Mouse (Mus musculus) spleen, postnatal 14 days (tissue): ENCODE measurements around the gene Trim2.

Experiments
- DNase-seq, 2 experiments: peaks; one replicate each; pipeline ENCODE4 v3.0.0; 2021 to 2022; ENCODE audit warnings: low spot score in 2 of 2

Gene Trim2

GRCm38 (mm10) chr3:84193881-84194280 lies 112.8 kb downstream of the Trim2 start:
- no peak for DNase-seq

GRCm38 (mm10) chr3:84191141-84191881 lies 115.4 kb downstream of the Trim2 start:
- DNase-seq = no peak

GRCm38 (mm10) chr3:84190513-84191061 lies 116.1 kb downstream of the Trim2 start:
- no peak for DNase-seq

GRCm38 (mm10) chr3:84189629-84190173 lies 117.0 kb downstream of the Trim2 start:
- no peak for DNase-seq

- no peak for DNase-seq
Measured at GRCm38 (mm10) chr3:84181717-84182116, 125.0 kb downstream of the Trim2 start.

- no peak for DNase-seq
Measured at GRCm38 (mm10) chr3:84181102-84181501, 125.6 kb downstream of the Trim2 start.

GRCm38 (mm10) chr3:84180304-84180703 lies 126.4 kb downstream of the Trim2 start:
- no peak for DNase-seq

GRCm38 (mm10) chr3:84177834-84178233 lies 128.8 kb downstream of the Trim2 start:
- no peak for DNase-seq

GRCm38 (mm10) chr3:84175337-84176315 lies 131.1 kb downstream of the Trim2 start:
- peak in 1 of 2 experiments; percentile 55 for DNase-seq

GRCm38 (mm10) chr3:84173581-84174154 lies 133.0 kb downstream of the Trim2 start, which contains the start of gene Gm6525:
TSS of gene Gm6525 (plus strand) at chr3:84174104.
- no peak for DNase-seq

GRCm38 (mm10) chr3:84172406-84172805 lies 134.3 kb downstream of the Trim2 start:
- DNase-seq = no peak

- no peak for DNase-seq
Measured at GRCm38 (mm10) chr3:84169393-84170005, 137.2 kb downstream of the Trim2 start.

- DNase-seq = no peak
Measured at GRCm38 (mm10) chr3:84168943-84169342, 137.7 kb downstream of the Trim2 start.

- no peak for DNase-seq
Measured at GRCm38 (mm10) chr3:84166073-84166472, 140.6 kb downstream of the Trim2 start.

- no peak for DNase-seq
Measured at GRCm38 (mm10) chr3:84165391-84165790, 141.3 kb downstream of the Trim2 start.

- no peak for DNase-seq
Measured at GRCm38 (mm10) chr3:84157559-84158350, 148.9 kb downstream of the Trim2 start.

- DNase-seq = no peak
Measured at GRCm38 (mm10) chr3:84157011-84157410, 149.7 kb downstream of the Trim2 start.

- DNase-seq = no peak
Measured at GRCm38 (mm10) chr3:84156105-84156504, 150.6 kb downstream of the Trim2 start.

- DNase-seq = peak; percentile 98
Measured at GRCm38 (mm10) chr3:84155558-84156006, 151.1 kb downstream of the Trim2 start, which contains the start of gene Mnd1. TSS of gene Mnd1 (minus strand) at chr3:84155786.

GRCm38 (mm10) chr3:84155146-84155545 lies 151.5 kb downstream of the Trim2 start:
- DNase-seq = no peak
